Mouse (Mus musculus) heart, adult 11 months (tissue): Measurements from ENCODE around the gene Hoxa3.

Source experiments
- DNase-seq: peaks from one replicate; pipeline ENCODE4 v3.0.0; 2022

Hoxa3 gene

DNA sequence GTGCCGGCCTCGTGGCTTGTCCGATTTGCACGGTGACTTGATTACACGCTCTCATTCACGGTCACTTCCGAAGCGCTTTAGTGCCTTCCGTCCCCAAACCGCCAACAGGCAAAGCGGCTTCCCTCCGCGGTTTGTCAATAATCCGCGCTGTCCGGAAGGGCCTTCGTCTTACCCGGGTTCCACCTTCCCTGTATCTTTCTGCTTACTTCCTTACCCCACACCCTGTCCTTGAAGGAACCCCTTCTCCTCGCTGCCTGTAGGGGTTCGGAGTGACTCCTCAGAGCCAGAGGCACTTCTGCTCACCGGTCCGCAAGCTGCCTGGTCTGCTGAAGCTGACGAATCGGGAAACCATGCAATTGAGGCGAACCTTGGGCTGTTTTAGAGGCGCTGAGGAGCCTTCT lies 33.3 kb upstream of the Hoxa3 start:
- peak; percentile 86 for DNase-seq

- DNase-seq: no peak
These were observed 32.6 kb upstream of the Hoxa3 start, which contains the start of gene Hoxa11 for GRCm38 (mm10) chr6:52245757-52246142. Gene Hoxa11, minus strand, starts transcription at chr6:52245810.

DNA sequence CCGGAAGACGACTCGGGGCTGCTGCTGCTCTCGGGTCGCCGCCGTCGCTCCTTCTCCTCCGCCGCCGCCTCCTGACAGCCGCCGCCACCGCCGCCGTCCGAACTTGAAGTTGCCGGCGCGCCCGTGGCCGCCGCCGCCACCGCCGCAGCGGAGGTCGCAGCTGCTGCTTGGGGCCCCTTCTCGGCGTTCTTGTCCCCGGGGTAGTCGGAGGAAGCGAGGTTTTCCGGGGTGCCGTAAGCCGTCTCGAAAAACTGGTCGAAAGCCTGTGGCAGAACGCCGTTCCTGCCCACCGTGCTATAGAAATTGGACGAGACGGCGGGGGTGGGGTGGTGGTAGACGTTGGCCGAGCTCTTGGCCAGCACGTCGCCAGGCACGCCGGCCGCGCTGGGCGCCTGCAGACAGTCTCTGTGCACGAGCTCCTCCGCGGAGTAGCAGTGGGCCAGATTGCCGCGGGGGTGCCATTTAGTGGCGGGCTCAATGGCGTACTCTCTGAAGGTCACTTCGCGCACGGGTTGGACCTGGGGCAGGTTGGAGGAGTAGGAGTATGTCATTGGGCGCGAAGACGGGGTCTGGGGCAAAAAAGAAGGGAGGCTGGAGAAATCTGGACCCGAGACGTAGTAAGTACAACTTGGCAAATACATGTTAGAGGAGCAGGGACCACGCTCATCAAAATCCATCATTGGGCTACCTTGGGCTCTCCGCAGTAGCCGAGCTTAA lies 32.1 kb upstream of the Hoxa3 start:
- DNase-seq: peak; percentile 87

DNA sequence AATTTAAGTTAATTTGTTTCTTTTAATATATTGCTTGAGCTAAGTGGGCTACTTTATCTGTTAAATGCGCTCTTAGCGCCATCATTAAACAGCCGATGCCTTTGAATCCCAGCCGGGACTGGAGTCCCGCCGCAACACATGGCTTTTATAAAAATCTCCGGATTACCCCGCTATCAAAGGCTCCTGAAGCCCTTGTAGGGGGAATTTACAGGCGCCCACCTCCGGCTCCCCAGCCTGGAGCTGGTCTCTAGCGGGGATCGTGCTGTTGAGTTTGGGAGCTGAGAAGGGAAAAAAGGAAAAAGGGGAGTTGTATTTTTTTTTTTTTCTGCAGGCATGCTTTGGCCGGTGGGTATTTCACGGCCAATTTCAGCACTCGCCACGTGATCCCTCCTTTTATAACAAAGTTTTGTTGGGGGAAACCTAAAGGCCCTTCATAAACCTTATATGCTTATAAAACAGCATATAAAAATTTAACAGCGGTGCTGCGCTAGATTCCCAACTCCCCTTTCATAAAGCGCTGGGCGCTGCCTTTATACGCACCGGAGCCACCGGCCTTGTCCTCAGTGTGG lies 31.4 kb upstream of the Hoxa3 start:
- peak; percentile 79 for DNase-seq

DNA sequence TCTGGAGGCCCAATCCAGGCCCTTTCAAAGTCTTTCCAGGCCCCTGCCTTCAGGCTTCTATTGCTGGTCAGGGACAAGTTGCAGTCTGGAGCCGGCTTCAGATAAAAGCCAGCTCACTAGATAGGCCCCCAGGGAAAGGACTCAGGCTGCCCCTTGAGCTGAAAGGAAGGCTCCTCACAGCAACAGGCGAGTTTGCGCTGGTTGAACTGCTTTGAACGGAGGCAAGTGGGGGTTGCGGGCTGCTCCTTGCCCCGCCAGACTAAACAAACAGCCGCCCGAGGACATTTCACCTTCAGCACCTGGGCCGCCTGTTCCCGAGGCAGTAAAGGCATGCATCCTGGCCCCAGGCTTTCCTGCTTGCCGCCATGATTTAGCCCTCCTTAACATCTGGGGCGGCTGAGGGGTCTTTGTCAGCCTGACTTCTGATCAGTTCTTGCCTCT lies 30.6 kb upstream of the Hoxa3 start:
- peak; percentile 70 for DNase-seq

GRCm38 (mm10) chr6:52242801-52243332 lies 29.7 kb upstream of the Hoxa3 start:
- peak; percentile 83 for DNase-seq

- peak; percentile 89 for DNase-seq
These were observed 28.0 kb upstream of the Hoxa3 start for GRCm38 (mm10) chr6:52241001-52241621.

- peak; percentile 95 for DNase-seq
These were observed 27.4 kb upstream of the Hoxa3 start, which contains the start of gene Hoxa10 for GRCm38 (mm10) chr6:52240389-52241000. Gene Hoxa10, minus strand, starts transcription at chr6:52240854.

DNA sequence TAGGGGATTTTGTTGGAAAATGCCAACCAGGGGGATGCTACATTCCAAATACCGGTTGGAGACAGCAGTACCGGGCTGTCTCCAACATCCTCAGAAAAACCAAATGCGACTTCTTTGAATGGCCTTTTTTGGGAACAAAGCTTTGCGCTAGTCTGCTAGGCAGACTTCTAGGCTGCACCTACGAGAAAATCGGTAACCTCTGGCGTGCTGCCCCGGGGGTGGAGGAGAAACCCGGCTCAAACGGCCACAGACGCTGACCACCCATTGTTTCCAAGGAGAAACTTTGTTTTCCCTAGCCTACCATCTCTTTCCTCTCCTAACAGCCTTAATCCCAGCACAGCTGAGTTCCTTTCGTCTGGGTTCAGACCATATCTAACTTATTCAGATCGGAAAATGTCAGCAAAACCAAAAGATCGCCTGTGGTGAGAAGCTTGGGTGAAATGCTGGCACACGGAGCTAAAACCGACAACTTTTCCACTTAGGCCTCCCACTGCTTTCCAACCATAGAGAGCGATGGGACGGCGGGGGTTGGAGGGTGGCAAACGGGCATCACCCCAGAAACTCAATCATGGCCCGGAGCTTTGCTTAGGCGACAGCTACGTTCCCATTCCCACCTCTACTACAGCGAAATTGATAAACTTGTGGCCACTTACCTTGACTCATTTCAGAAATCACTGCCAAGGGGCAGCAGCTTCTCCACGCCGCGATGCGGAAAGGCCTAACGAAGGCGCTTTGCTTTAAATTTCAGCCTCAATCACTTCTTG lies 26.7 kb upstream of the Hoxa3 start:
- peak; percentile 69 for DNase-seq

DNA sequence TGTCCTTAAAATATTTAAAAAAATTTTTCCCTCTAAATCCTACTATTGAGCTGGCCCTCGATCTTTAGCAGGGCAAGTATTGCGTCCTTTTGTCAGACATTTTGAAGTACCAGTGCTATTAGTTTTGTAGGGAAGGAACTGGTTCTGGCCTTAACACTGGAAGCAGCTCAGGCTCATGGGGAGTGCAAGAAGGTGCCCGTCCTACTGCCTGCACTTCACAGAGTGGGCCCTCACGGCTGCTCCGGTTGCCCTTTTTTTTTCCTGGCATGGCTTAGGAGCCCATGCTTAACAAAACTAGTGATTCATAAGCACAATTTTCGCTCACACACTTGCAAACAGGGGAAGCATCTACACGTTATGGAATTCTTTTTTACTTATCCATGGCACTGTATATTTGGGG lies 25.8 kb upstream of the Hoxa3 start:
- DNase-seq: peak; percentile 36

GRCm38 (mm10) chr6:52238155-52238545 lies 25.0 kb upstream of the Hoxa3 start:
- peak; percentile 34 for DNase-seq

DNA sequence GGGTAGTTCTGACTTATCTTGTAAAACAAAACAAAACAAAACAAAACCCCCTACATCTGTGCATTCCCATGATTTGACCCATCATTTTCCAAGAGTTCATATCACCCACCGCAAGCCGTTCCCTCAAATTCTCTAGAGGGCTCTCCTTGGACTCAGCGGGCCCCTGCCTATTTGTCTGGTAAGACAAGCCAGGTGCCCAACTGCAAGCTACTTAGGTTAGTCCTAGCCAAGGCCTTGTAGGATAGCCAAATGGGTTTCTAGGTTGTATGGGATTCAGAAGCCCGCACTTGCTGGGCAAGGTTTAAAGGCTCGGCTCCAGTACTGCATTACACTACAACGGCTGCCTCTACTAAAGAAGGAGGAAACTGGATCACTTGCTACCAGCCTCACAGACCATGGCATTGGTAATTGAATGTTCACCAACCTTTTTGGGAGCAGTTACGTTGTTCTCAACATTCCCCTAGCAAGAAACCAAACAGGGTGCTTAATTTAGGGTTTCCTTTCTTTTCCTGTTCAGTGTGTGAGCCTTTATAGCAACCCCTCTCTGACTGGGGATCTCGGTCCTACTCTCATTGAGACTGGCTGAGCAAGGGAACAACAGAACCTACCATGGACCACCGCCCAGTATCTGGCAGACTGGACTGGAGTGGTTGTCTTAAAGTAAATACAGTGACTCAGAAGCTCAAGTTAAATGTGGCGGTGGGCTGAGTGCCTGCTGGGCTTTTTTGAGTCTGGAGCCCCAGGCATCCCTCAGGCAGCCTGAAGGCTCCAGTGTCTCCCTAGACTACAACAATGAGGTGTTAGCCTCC lies 24.4 kb upstream of the Hoxa3 start:
- DNase-seq: peak; percentile 80

- DNase-seq: peak; percentile 76
These were observed 23.7 kb upstream of the Hoxa3 start for GRCm38 (mm10) chr6:52236806-52237205.

DNA sequence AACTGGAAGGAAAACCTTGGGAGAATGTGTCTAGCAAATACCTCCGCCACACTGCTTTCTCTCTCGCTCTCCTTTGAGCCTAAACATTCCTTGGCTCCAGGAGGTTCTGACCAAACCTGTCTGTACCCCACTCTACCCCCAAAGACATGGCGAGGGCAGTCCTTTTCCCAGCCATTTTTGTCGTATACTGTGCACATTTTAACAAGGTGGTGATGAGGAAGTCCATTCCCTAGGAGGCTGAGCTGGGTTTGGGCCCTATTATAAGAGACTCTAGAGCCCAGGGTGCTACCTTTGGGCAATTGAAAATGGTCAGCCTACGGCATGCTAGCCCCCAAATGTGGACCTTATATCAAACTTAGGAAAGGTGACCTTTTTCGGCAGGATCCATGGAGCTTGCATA lies 22.7 kb upstream of the Hoxa3 start:
- peak; percentile 83 for DNase-seq

DNA sequence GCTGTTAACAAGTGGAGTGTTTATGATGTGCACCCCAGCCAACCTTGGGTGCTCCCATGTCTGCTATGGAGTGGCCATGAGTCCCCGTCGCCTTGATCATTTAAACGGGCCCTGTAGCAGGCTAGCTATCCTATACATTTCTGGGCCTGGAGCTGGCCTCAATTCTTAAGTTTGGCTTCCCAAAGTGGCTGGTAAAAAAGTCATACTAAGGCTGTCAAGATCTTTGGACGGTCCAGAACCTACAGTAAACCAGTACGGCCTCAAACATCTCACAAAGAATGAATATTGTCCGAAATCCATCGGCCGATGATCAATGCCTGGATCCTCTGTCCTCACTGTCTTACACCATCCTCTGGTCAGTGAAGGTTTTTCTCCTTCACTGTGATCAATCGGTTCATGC lies 22.1 kb upstream of the Hoxa3 start:
- DNase-seq: peak; percentile 59

- peak; percentile 86 for DNase-seq
These were observed 21.4 kb upstream of the Hoxa3 start for GRCm38 (mm10) chr6:52234428-52235140.

GRCm38 (mm10) chr6:52233546-52234427 lies 20.7 kb upstream of the Hoxa3 start:
- DNase-seq: peak; percentile 88

GRCm38 (mm10) chr6:52232984-52233545 lies 19.9 kb upstream of the Hoxa3 start:
- peak; percentile 80 for DNase-seq

GRCm38 (mm10) chr6:52232568-52232965 lies 19.4 kb upstream of the Hoxa3 start:
- peak; percentile 79 for DNase-seq
